Mouse (Mus musculus) neutrophil, adult 5-6 weeks (primary cell): Measurements from ENCODE around the gene Gm20388. TPM values are rescaled to one million over a fixed set of nuclear protein-coding genes. Genes with fewer than 3 reads are reported as not detected.
A peak's percentile ranks its signal among the peaks of the same experiment; 100 is the strongest.

ENCODE experiments used
- ATAC-seq: fragments of 151-379, 151-347 bp; 2 replicates; pipeline ENCODE4 v1.8.0; 2017; ENCODE audit warnings: mild to moderate bottlenecking, moderate TSS enrichment; ENCODE audit not compliant: insufficient number of reproducible peaks, poor library complexity, low FRiP score, severe bottlenecking; ENCODE audit errors: extremely low read depth
- total RNA-seq: library from RNA; stranded (forward); fragments of 200-1000 nt; gene quantifications from 2 replicates; pipeline ENCODE4 v1.2.3, GENCODE M21; 2017

The Gm20388 gene
- total RNA-seq, 1 experiment from 2014 or later = 10.8 TPM

DNA sequence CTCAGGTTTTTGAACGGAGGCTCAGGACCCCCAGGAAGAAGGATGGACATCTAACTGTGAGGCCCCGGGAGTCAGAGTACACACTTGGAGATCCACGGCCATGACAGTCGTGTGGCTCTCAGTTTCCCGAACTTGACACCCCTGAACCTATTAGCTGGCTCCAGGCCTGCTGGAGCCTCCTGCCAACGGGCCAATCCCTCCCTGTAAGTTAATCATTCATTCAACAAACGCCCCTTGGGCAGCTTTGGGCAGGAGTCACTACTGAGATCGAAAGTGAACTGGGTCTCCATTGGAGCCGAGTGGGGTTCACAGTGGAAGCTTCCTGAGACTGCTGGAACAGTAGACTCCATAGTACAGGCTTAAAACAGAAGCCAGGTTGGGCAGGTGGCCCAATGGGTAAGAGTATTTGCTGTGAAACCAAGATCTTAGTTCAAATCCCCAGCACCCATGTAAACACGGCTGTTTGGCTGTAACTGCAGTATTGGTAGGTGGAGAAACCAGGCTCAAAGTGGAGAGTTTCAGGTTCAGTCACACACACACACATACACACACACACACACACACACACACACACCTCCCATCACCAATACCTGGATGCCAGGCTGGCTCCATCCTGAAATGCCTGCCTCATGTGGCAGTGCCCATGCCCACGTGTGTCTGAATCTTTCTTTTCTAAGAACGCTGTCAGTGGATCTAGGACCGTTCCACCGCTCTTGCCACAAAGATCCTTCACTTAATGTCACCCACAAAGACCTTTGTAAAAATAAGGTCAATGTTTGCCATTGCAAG, 2808.3 kb downstream of the Gm20388 start:
- no peak for ATAC-seq

DNA sequence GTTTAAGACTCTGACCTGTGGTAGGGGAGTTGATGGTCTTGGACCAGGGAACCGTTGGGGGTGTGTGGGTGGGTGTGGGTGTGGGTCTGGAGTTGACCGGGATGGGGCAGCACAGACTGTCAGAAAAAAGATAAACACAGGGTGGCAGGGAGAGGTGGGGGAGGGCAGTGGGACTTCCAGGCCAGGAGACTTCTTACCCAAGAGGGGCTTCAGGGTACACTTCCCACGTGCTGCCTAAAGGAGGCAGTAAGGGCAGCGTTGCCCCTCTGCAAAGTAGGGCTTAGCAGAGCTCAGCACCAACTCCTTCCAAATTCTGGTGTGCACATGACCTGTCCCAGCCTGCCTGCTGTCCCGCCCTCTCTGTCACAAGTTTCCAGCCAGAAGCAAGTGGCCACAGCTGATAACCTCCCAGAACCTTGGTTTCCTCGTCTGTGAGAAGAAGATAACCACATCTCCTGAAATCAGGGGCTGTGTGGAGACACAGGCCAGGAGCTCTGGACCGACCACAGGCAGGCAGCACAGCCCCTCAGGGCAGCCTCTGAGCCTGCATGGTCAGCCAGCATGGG, 2808.9 kb downstream of the Gm20388 start:
- ATAC-seq = no peak; the same call in 1 of the 2 replicates

DNA sequence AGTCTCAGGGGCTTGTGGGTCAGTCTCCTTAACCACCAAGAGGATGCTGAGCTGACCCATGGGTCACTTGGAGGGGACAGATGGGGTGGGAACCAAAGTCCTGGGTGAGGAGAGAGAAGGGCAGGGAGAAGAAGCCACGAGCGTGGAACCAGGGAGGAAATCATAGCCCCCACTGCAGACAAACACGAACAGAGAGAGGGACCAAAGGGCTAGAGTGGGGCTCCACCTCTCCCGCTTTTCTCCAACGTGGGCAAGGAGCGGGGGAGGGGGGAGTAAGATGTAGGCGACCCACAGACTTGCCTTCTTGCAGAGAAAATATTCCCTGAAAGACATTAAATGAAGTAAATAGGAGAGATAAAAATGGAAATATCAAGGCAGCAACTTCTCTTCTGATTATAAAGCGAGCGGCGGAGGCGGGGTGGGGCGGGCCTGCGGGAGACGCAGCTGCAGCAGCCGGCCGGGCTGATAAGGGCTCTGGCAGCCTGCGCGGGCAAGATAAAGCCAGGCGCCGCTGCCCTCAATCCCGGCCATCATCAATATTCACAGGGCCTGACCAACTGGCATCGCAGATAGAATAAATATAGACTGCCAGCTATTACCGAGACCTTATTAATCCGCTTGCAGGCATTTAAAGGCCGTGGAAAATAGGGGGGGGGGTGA, 2809.6 kb downstream of the Gm20388 start:
- ATAC-seq = no peak

DNA sequence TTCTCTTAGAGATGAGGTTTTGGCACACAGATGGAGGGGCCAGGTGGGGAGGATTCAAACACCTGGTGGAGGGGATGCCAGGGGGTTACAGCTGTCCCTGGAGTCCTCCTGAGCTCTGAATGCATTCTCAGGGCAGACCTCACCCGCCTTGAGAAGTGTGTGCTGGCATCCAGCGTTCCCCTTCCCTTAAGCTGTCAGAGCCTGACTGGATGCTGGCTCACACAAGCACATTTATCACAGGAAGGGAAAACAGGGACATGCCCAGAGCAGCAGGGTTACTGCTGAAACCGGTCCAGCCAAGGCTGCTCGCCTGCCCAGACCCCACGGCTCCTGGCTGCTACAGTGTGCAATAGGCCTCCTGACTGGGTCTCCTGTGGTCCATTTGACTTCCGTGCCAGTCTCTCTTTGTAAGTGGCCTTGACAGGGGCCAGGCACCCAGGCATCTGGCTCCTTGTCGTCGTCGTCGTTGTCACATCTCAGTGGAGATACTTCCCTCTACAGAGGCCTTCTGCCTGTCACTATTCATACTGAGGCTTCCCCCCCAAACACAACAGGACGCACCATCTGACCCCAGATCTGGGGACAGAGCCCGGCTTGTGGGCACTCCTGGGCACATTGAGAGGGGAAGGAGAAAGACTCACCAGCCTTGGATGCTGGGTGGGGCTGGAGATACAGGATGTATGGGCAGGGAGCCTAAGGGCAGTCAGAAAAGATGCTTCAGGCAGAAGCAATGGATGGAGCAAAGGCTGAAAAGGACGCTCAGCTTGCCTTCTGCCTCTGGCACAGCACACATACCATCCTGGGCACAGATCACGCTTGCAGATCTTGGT, 2810.4 kb downstream of the Gm20388 start:
- ATAC-seq = peak; percentile 17; the same call in 1 of the 2 replicates

DNA sequence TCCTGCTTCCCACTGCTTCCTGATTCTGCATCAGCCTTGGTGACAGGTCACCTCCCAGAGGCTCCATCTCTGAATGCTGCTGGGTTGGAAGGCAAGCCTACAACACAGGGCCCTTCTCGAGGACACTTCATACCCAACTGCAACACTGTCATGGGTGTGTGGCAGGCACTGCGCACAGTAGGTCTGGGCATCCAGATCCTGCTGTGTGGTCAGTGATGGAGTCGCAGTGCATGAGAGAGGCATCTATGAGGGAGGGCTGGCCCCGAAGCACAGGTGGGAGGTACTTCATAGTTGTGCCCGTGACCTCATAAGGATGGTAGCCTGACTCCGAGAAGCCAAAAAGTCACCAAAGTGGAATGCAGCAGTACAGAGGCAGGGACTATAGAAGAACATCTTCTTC, 2814.5 kb downstream of the Gm20388 start:
- ATAC-seq = no peak

DNA sequence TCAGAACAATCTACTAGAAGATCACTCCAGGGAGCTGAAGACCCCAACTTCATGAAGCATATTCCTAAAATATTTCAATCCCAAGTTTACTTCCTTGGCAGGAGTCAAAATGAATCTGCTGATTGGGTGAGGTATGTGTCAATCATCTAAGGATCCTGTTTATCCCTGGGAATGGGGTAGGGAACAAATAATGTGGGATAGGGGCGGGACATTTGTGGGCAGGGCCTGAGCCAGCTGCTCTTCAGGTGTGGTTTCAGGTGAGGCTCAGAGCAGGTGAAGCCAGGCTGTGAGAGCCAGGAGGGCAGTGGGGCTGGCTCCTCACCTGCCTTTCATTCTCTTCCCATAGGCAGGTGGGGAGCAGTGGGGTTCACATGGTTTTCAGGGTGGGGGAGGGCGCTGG, 2816.1 kb downstream of the Gm20388 start:
- no peak for ATAC-seq

DNA sequence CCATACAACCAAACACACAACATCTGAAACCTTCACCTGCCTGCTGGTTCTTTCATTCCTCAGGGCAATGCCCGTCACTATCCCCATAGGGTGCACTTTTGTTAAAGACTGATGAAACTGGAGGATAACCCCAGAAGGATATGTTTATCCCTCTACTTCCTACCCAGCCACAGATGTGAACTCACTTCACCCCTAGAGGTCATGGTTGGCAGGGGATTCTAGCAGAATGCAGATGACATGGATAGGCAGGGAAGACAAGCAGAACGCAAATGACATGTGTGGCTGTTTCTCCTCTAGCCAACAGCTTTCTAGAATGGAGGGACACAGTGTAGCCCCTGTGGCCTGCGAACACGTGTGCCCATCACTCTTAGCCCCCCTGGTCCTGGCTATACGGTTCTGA, 2816.8 kb downstream of the Gm20388 start:
- no peak for ATAC-seq

DNA sequence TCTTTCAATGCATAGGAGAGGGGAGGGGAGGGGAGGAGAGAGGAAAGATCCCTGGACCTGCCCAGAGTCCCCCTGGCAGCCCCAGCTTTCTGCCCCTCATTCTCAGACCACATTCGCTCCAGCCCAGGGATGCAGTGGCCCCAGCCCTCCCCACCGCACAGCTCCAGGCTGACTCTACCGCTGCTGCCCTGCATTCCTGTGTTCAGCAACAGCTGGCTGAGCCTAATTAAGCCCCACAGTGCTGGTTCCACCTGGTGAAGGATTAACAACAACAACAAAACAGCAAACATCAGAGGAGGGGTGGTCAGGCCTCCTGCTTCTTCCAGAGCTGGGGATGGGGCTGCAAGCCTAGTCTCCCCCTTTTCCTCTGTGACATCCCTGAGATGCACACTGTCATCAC, 2818.0 kb downstream of the Gm20388 start:
- no peak for ATAC-seq

DNA sequence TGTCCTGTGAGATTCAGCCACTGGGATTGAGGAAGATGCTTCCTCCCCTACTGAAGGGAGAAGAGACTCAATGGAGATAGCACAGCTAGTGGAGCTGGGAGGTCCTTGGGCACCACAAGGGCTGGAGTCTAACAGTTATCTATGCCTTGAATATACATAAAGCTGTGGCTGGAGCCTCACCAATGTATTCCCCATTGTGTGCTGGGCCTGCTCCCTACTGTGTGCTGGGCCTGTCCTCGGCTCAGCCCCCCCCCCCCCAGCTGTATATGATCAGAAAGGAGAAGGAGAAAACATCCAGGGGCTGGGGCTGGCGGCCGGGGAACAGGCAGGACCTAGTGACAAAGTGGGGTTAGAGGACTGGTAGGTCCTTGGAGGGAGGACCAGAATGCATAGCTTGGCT, 2824.5 kb downstream of the Gm20388 start:
- no peak for ATAC-seq

DNA sequence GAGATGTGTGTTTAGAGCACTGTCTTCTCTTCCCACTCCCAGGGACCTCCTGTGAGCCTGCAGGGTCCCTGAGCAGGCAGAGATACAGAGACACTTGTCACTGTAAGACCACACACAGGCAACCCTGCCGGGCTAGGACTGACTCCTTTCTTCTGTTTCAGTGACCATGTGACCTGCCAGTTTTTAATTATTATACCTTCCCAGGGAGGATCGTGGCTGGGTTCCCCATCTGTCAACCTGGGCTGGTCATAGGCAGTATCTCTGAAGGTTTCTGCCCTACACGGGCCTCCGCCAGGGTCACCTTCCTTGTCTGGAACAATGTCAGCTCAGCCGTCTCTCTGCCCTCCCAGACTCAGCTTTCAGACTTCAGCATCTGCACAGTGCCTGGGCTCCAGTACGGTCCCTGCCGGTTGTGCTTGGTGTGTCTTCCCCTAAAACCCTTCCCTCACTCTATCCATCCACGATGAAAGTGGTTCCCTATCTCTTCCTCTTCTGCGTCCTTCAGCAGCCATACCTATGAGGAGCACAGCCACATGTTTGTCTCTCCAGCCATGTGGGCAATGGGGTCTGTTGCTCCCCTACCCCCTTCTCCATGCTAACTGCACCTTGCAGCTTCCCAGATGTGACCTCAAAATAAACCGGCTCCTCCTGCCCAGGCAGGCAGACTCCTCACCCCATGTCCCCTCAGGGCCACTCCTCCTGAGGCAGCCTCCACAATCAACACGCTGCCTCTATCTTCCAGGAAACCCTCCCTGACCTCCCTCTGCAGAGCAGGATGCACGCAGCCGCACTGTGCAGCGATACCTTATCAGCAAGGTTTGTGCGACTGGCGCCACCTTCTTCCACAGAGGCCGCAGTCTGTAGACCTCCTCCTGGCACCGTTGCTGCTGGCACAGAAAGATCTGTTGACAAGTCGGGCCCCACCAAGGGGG, 2825.2 kb downstream of the Gm20388 start:
- ATAC-seq = no peak

DNA sequence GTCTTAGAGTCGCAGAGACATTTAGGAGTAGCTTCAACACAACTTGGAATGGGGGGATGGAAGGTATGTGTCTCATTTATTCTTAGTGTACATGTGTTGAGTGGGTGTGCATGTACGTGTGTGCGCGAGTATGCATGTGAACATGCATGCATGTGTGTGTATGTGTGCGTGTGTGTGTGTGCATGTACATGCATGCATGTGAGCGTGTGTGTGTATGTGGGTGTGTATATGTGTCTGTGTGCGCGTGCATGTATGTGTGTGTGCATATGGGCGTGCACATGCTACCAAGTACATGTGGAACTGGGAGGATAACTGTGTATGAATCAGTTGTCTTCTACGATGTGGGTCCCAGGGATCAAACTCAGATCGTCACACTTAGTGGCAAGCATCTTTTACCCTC, 2826.0 kb downstream of the Gm20388 start:
- ATAC-seq = no peak

DNA sequence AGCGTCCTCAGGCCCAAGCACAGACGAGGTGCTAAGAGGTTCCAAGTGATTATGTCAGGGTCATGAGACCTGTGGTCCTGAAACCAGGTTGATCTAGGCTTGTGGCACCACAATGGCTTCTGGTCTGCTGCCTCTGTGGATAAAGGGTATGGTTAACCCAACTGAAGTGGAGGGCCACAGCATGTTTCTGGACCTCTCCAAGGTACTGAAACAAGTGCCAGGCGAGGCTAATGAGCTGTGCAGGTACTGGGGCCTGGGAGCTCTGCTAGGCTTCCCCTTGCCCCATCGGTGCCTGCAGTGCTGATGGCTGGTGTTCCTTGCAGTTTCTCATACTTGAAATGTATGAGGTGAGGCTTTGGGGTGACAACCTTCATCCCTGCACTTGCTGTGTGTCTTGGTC, 2826.4 kb downstream of the Gm20388 start:
- ATAC-seq = no peak

DNA sequence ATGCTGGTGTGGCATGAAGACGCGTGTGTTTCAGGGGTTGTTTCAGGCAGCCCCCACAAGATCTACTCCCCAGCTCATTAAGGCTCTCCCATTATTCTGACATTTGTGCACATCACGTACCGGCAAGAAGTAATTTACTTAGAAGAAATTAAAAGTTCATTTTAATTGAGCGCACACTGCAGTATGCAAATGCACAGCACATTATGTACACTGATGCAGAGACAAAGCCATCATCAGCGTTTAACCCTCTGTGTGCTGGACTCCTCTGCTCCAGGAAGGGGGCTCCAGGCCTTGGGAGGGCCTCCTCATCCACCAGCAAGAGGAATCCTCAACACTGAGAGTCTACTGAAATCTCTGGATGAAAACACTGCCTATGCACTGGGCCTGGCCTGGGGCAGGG, 2827.2 kb downstream of the Gm20388 start:
- ATAC-seq = no peak

DNA sequence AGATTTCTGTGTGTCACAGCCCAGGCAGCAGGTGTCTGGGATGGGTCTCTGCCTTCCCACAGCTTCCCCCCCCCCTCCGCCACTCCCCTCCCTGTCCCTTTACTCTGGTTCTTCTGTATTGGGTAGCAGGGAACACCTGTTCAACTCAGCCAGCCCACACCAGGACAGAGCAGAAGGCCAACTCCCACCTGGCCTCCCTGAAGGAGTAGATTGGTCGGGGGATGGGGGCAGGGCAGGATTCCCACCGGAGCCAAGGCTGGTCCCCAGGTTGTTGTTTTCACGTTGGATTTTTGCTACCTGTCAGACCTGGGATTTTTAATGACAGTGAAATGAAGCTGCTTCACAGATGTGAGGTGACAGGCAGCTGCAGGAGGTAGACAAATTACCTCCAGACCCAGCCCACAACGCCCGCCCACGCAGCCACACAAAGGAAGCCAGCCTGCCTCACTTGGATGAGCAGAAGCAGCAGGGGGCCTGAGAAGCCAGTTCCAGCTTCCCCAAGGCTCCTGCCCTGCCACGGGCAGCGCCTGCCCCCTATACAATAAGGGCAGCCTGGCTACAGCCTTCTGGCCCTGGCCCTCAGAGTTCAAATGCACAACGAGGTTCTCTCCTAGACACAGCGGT, 2828.6 kb downstream of the Gm20388 start:
- ATAC-seq = peak; percentile 81

DNA sequence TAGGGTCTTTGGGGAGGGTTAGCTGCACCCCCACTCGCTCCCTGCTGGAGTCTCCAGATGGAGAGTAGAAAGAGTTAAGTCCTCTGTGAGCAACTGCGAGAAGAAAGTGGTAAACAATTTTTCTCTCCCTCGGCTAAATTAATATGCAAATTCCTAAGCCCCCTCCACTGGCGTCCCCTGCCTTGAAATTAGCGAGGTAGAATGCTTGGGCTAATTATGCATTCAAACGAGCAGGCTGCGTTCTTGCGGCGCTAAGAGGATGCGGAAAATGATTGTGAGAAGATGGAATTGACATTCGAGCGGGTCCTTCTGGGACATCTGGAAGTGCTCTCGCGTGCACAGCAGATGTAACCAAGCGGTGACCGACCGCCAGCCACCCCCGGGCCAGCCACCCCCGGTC, 2831.8 kb downstream of the Gm20388 start:
- ATAC-seq = no peak

DNA sequence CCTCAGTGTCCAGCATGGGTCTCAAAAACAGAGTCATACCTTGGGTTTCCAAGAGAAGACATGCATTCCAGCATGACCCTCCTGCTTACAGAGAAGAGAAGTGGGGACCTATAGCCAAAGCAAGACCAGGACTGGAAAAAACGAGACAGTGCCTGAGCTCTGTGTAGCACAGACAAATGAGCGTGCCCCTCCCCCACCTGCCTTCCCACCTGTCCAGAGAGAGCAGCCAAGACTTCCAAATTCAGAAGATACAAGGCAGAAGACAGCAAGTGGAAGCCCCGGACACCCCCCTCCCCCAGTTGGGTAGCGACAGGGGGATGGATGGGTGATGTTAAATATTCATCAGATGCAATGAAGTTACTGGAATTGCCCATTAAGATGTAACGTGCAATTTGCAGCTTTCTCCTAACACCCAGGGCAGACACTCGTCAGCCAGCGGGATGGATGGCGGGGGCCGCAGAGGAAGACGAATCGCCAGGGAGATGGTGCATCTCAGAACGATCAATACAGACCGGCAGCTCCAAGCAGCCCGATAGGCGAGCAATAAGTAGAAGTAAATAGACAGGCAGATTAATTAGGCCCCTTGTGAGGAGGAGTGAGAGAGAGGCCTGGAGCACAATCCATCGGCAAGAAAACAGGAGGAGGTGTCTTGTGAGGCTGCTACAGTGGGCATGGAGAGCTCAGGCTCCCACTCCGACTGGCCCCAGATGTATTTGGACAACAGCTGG, 2834.5 kb downstream of the Gm20388 start:
- ATAC-seq = no peak

DNA sequence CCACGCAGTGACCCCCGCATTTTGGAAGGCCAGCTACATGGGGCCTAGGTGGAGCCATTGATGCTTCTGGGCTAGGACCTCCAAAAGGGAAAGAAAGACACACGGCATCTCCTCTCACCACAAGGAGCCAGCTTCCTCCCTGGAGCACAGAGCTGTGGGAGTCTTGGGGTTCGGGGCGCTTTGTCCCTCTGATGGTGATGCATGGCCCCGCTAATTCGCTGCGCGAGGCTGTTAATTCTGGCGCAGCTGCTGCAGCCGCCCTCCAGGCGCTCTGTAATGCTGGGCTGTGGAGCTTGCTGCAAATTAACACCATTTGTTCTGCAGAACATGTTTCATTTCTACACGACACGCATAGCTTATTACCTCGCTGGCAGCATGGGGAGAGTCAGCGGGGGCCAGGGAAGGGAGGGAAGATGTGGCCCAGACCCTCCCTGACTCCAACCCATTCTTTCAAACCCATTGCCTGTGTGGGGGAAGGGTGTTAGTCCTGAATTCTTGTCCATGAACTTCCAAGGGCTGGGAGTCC, 2835.2 kb downstream of the Gm20388 start:
- ATAC-seq = no peak
